Mouse (Mus musculus) kidney, postnatal 0 days (tissue): ENCODE data around the gene Gm45213. TPM values are rescaled to one million over a fixed set of nuclear protein-coding genes. Genes with fewer than 3 reads are reported as not detected.

ENCODE experiments used
- ATAC-seq: fragments of 200-750 bp; cut with Nextera tagmentation; replicated peaks from 2 replicates; pipeline ENCODE4 v1.8.0; 2017; ENCODE audit warnings: low read depth, moderate number of reproducible peaks, moderate TSS enrichment, moderate library complexity; ENCODE audit not compliant: low FRiP score
- DNase-seq: peaks from one replicate; pipeline ENCODE4 v3.0.0-alpha.2; 2016; ENCODE audit warnings: low spot score
- H3K27ac ChIP-seq: fragments of 300-500 bp; sonication (generic); 2 replicates; pipeline ENCODE4 v1.5.1; 2014; ENCODE audit warnings: mild to moderate bottlenecking
- H3K27me3 ChIP-seq: fragments of 300-500 bp; sonication (generic); 2 replicates; pipeline ENCODE4 v1.6.1; 2014; ENCODE audit warnings: low read length, mixed read lengths; ENCODE audit not compliant: insufficient read depth
- H3K36me3 ChIP-seq: fragments of 300-500 bp; sonication (generic); 2 replicates; pipeline ENCODE4 v1.6.1; 2014; ENCODE audit warnings: low read length, mixed read lengths; ENCODE audit not compliant: insufficient read depth
- H3K4me1 ChIP-seq: fragments of 300-500 bp; sonication (generic); replicated peaks from 2 replicates; pipeline ENCODE4 v1.6.1; 2014; ENCODE audit warnings: antibody characterized with exemption, low read length, mixed read lengths; ENCODE audit not compliant: insufficient read depth
- H3K4me2 ChIP-seq: fragments of 300-500 bp; sonication (generic); 2 replicates; pipeline ENCODE4 v1.6.1; 2014; ENCODE audit warnings: mild to moderate bottlenecking, low read length, moderate library complexity, mixed read lengths
- H3K4me3 ChIP-seq: fragments of 300-500 bp; sonication (generic); replicated peaks from 2 replicates; pipeline ENCODE4 v1.5.1; 2014; ENCODE audit warnings: low read depth, low read length
- H3K9ac ChIP-seq: fragments of 300-500 bp; sonication (generic); 2 replicates; pipeline ENCODE4 v1.6.1; 2014; ENCODE audit warnings: low read depth, low read length
- H3K9me3 ChIP-seq: fragments of 300-500 bp; sonication (generic); replicated peaks from 2 replicates; pipeline ENCODE4 v1.6.1; 2016; ENCODE audit warnings: low read length, inconsistent platforms, mixed read lengths
- CTCF ChIP-seq: IDR thresholded peaks from 2 replicates; pipeline ENCODE4 v1.5.1; 2016; ENCODE audit warnings: antibody characterized with exemption, low read depth, mild to moderate bottlenecking, moderate library complexity
- WGBS: fragments of 180-500 bp; shearing (Covaris S2); extraction: QIAGEN DNeasy Blood & Tissue Kit; methylation state at CpG from one replicate; pipeline ENCODE4 v1.1.7; 2014; 5-methylcytosine and 5-hydroxymethylcytosine counted together
- polyA plus RNA-seq: library from polyadenylated mRNA; unstranded; fragments of >200 nt; fragmentation: Nextera tagmentation; extraction: Ambion mirVana; gene quantifications from 2 replicates; pipeline ENCODE4 v1.2.1, GENCODE M21; 2015

Gm45213 gene
- polyA plus RNA-seq, 1 experiment from 2014 or later, result not detected

- Histone ChIP-seq H3K4me1 (no peaks in the 10 kb centered on the region), H3K9me3 (no peaks in the 10 kb centered on the region), H3K4me3 (no peak overlapping the region), H3K27ac (no peak overlapping the region), H3K36me3 (no peaks in the 10 kb centered on the region), H3K9ac (no peak overlapping the region), H3K27me3 (no peaks in the 10 kb centered on the region), H3K4me2 (no peak overlapping the region)
- no peak for TF ChIP-seq CTCF
- WGBS, result 72% methylated on average over 11 of the region's 11 CpGs
- DNase-seq, result no peak
- ATAC-seq, result no peak
Observed at GRCm38 (mm10) chr7:66008161-66008891, 35.1 kb upstream of the Gm45213 start.

- no peaks in the 10 kb centered on the region for H3K9me3 ChIP-seq
- DNase-seq (peak; percentile 21), ATAC-seq (no peak)
- H3K4me2 ChIP-seq, result no peak overlapping the region
- H3K27me3 ChIP-seq, result no peaks in the 10 kb centered on the region
- no peak overlapping the region for H3K4me3 ChIP-seq
- H3K4me1 ChIP-seq, result no peaks in the 10 kb centered on the region
- no peak overlapping the region for H3K27ac ChIP-seq
- H3K9ac ChIP-seq, result no peak overlapping the region
- TF ChIP-seq CTCF, result no peak
- H3K36me3 ChIP-seq, result no peaks in the 10 kb centered on the region
- 57% methylated on average over 16 of the region's 16 CpGs for WGBS
Observed at GRCm38 (mm10) chr7:66008892-66009273, 34.5 kb upstream of the Gm45213 start.

GRCm38 (mm10) chr7:66010518-66010917, 32.9 kb upstream of the Gm45213 start:
- no peak overlapping the region for H3K27ac ChIP-seq
- 62% methylated on average over 6 of the region's 6 CpGs for WGBS
- H3K9ac ChIP-seq, result no peak overlapping the region
- ATAC-seq (no peak), DNase-seq (no peak)
- no peak for TF ChIP-seq CTCF
- H3K27me3 ChIP-seq, result no peaks in the 10 kb centered on the region
- H3K4me2 ChIP-seq, result no peak overlapping the region
- H3K4me1 ChIP-seq, result no peaks in the 10 kb centered on the region
- H3K4me3 ChIP-seq, result no peak overlapping the region
- H3K36me3 ChIP-seq, result no peaks in the 10 kb centered on the region
- no peaks in the 10 kb centered on the region for H3K9me3 ChIP-seq

- Histone ChIP-seq H3K9ac (no peak overlapping the region), H3K36me3 (no peaks in the 10 kb centered on the region), H3K4me3 (no peak overlapping the region), H3K9me3 (no peaks in the 10 kb centered on the region), H3K4me2 (no peak overlapping the region), H3K27ac (no peak overlapping the region), H3K27me3 (no peaks in the 10 kb centered on the region), H3K4me1 (no peaks in the 10 kb centered on the region)
- 73% methylated on average over 2 of the region's 2 CpGs for whole genome bisulfite sequencing
- TF ChIP-seq CTCF, result peak; percentile 68
- peak; percentile 61 for DNase-seq
- ATAC-seq, result no peak
Observed at GRCm38 (mm10) chr7:66027747-66028146, 15.7 kb upstream of the Gm45213 start.

GRCm38 (mm10) chr7:66028766-66029512, 14.5 kb upstream of the Gm45213 start:
- H3K4me1 ChIP-seq, result no peaks in the 10 kb centered on the region
- no peak for TF ChIP-seq CTCF
- DNase-seq, result no peak
- H3K9ac ChIP-seq, result no peak overlapping the region
- no peaks in the 10 kb centered on the region for H3K9me3 ChIP-seq
- 46% methylated on average over 6 of the region's 6 CpGs for WGBS
- H3K4me3 ChIP-seq, result no peak overlapping the region
- H3K36me3 ChIP-seq, result no peaks in the 10 kb centered on the region
- H3K4me2 ChIP-seq, result no peak overlapping the region
- H3K27me3 ChIP-seq, result no peaks in the 10 kb centered on the region
- no peak overlapping the region for H3K27ac ChIP-seq
- ATAC-seq, result no peak

GRCm38 (mm10) chr7:66036809-66037208, 6.6 kb upstream of the Gm45213 start:
- WGBS, result 34% methylated on average over 8 of the region's 8 CpGs
- no peak overlapping the region for H3K4me2 ChIP-seq
- no peaks in the 10 kb centered on the region for H3K27me3 ChIP-seq
- H3K4me3 ChIP-seq, result no peak overlapping the region
- H3K27ac ChIP-seq, result no peak overlapping the region
- no peak overlapping the region for H3K9ac ChIP-seq
- TF ChIP-seq CTCF, result no peak
- ATAC-seq (no peak), DNase-seq (no peak)
- no peaks in the 10 kb centered on the region for H3K36me3 ChIP-seq
- no peaks in the 10 kb centered on the region for H3K4me1 ChIP-seq
- H3K9me3 ChIP-seq, result no peaks in the 10 kb centered on the region
